Mouse (Mus musculus) midbrain, embryonic 13.5 days (tissue): ENCODE results near the gene Asna1. TPM values are rescaled to one million over a fixed set of nuclear protein-coding genes. Genes with fewer than 3 reads are reported as not detected.
A peak's percentile ranks its signal among the peaks of the same experiment; 100 is the strongest.

ENCODE experiments used
- ATAC-seq: fragments of 200-750 bp; cut with Nextera tagmentation; 2 replicates; pipeline ENCODE4 v1.8.0; 2017; ENCODE audit warnings: mild to moderate bottlenecking, moderate TSS enrichment, moderate library complexity
- H3K27ac ChIP-seq: fragments of 300-500 bp; sonication (generic); 2 replicates; pipeline ENCODE4 v1.5.1; 2015; ENCODE audit warnings: inconsistent platforms, mild to moderate bottlenecking, moderate library complexity
- H3K27me3 ChIP-seq: fragments of 300-500 bp; sonication (generic); 2 replicates; pipeline ENCODE4 v1.6.1; 2015; ENCODE audit warnings: mild to moderate bottlenecking, inconsistent platforms
- H3K36me3 ChIP-seq: fragments of 300-500 bp; sonication (generic); 2 replicates; pipeline ENCODE4 v1.6.1; 2015; ENCODE audit warnings: mild to moderate bottlenecking, inconsistent platforms
- H3K4me1 ChIP-seq: fragments of 300-500 bp; sonication (generic); replicated peaks from 2 replicates; pipeline ENCODE4 v1.6.1; 2015; ENCODE audit warnings: inconsistent platforms
- H3K4me2 ChIP-seq: fragments of 300-500 bp; sonication (generic); replicated peaks from 2 replicates; pipeline ENCODE4 v1.6.1; 2015; ENCODE audit warnings: moderate library complexity, mild to moderate bottlenecking, inconsistent platforms
- H3K4me3 ChIP-seq: fragments of 300-500 bp; sonication (generic); replicated peaks from 2 replicates; pipeline ENCODE4 v1.5.1; 2015; ENCODE audit warnings: mild to moderate bottlenecking, inconsistent platforms
- H3K9ac ChIP-seq: fragments of 300-500 bp; sonication (generic); replicated peaks from 2 replicates; pipeline ENCODE4 v1.6.1; 2015; ENCODE audit warnings: mild to moderate bottlenecking, inconsistent platforms
- H3K9me3 ChIP-seq: fragments of 300-500 bp; sonication (generic); 2 replicates; pipeline ENCODE4 v1.6.1; 2016; ENCODE audit warnings: mild to moderate bottlenecking, inconsistent platforms
- WGBS: fragments of 180-500 bp; shearing (Covaris S2); methylation state at CpG from one replicate; pipeline ENCODE4 v1.1.7; 2015; 5-methylcytosine and 5-hydroxymethylcytosine counted together
- polyA plus RNA-seq: library from polyadenylated mRNA; unstranded; fragments of >200 nt; fragmentation: Nextera tagmentation; extraction: Ambion mirVana; gene quantifications from 2 replicates; pipeline ENCODE4 v1.2.1, GENCODE M21; 2015

Gene Asna1
- polyA plus RNA-seq, 1 experiment from 2014 or later: 151 TPM

DNA sequence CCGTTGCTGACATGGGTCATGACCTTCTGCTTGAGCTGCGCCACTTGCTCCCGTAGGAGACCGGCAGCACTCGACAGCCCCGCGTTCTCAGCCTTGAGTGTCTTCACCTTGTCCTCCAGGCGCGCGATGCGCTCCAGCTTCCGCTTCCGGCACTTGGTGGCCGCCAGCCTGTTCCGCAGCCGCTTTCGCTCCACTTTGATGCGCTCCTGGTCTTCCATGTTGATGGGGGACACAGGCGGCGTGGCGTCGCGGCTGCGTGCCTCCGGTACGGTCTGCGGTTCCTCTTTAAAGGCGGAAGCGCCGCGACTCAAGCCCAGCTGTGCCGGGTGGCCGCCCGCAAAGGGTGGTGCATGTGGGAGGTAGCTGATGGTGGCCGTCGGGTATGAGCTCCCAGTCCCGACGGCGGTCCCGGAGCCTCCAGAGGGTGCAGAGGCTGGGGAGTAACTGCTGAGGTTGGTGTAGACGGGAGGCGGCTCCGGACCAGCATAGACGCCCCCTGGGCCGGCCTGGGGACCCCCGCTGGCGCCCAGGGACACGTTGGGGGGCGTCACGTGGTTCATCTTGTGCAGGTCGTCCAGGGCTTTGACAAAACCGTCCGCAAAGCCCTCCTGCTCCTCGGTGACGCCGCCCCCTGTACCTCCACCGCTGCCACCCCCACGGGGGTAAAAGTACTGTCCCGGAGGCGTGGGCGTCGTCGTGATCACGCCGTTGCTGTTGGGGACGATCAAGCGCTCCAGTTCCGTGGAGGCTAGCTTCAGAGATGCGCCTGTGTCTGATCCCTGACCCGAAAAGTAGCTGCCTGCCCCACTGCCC lies 47.4 kb downstream of the Asna1 start:
- no peak overlapping the region; the same call in 1 of the 2 replicates for H3K27ac ChIP-seq

GRCm38 (mm10) chr8:84976763-84977434 lies 48.2 kb downstream of the Asna1 start:
- Histone ChIP-seq H3K36me3 (peaks cover 31% of the 10 kb centered on the region), H3K4me3 (peak overlapping the region; percentile 53), H3K9ac (peak overlapping the region; percentile 67), H3K4me2 (peak overlapping the region; percentile 95), H3K4me1 (peaks cover 77% of the 10 kb centered on the region), H3K9me3 (no peaks in the 10 kb centered on the region), H3K27me3 (peaks cover 38% of the 10 kb centered on the region), H3K27ac (no peak overlapping the region; the same call in 1 of the 2 replicates)
- no peak for ATAC-seq
- WGBS: 3% methylated on average over 25 of the region's 25 CpGs

More for the DNA sequence above, 47.4 kb downstream of the Asna1 start:
- H3K9me3 ChIP-seq: no peaks in the 10 kb centered on the region
- peak overlapping the region; percentile 95 for H3K4me2 ChIP-seq
- H3K9ac ChIP-seq: peak overlapping the region; percentile 67
- H3K4me3 ChIP-seq: peak overlapping the region; percentile 53
- peaks cover 73% of the 10 kb centered on the region for H3K4me1 ChIP-seq
- H3K36me3 ChIP-seq: peaks cover 25% of the 10 kb centered on the region
- 1% methylated on average over 70 of the region's 70 CpGs for WGBS
- ATAC-seq: no peak
- H3K27me3 ChIP-seq: peaks cover 46% of the 10 kb centered on the region

GRCm38 (mm10) chr8:84976031-84976762 lies 48.9 kb downstream of the Asna1 start:
- WGBS: 1% methylated on average over 61 of the region's 61 CpGs

DNA sequence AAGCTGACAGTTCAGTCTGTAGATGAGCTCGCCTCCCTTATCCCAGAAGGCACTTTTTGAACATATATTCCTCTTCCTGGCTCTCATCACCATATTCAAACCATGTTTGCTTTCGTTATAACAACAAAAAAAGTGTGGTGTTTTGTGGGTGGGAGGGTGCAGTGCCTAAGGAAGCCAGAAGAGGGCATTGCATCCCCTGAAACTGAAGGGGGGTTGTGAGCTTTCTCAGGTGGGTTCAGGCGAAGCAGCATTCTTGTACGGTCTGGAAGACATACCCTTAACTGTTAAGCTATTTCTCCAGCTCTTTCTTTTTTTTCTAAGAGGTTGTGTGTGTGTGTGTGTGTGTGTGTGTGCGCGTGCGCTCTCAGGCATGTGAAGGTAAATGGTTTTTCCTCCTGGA lies 49.6 kb downstream of the Asna1 start:
- Histone ChIP-seq H3K4me1 (peaks cover 77% of the 10 kb centered on the region), H3K4me2 (peak overlapping the region; percentile 95), H3K27me3 (peaks cover 30% of the 10 kb centered on the region), H3K27ac (0 out of 2 replicates have a peak overlapping the region, but pooled peaks have one; percentile 58), H3K9me3 (no peaks in the 10 kb centered on the region), H3K36me3 (peaks cover 44% of the 10 kb centered on the region), H3K9ac (no peak overlapping the region), H3K4me3 (peak overlapping the region; percentile 53; the same call in 1 of the 2 replicates)
- 43% methylated on average over 7 of the region's 7 CpGs for WGBS
- ATAC-seq: no peak

More at GRCm38 (mm10) chr8:84976031-84976762, 48.9 kb downstream of the Asna1 start:
- Histone ChIP-seq H3K4me2 (peak overlapping the region; percentile 95), H3K27me3 (peaks cover 37% of the 10 kb centered on the region), H3K4me3 (peak overlapping the region; percentile 53), H3K9ac (peak overlapping the region; percentile 67), H3K27ac (peak overlapping the region; percentile 58; the same call in 1 of the 2 replicates), H3K9me3 (no peaks in the 10 kb centered on the region), H3K36me3 (peaks cover 38% of the 10 kb centered on the region), H3K4me1 (peaks cover 77% of the 10 kb centered on the region)
- ATAC-seq: peak; percentile 78

GRCm38 (mm10) chr8:84974543-84975142 lies 50.4 kb downstream of the Asna1 start:
- WGBS: 84% methylated on average over 8 of the region's 8 CpGs
- Histone ChIP-seq H3K4me1 (peaks cover 71% of the 10 kb centered on the region), H3K9me3 (no peaks in the 10 kb centered on the region), H3K4me2 (no peak overlapping the region), H3K36me3 (peaks cover 44% of the 10 kb centered on the region), H3K27me3 (peaks cover 27% of the 10 kb centered on the region), H3K4me3 (no peak overlapping the region), H3K9ac (no peak overlapping the region), H3K27ac (no peak overlapping the region)
- ATAC-seq: no peak

- Histone ChIP-seq H3K4me2 (no peak overlapping the region), H3K9me3 (no peaks in the 10 kb centered on the region), H3K9ac (no peak overlapping the region), H3K4me1 (peaks cover 65% of the 10 kb centered on the region), H3K36me3 (peaks cover 44% of the 10 kb centered on the region), H3K27me3 (peaks cover 21% of the 10 kb centered on the region), H3K27ac (no peak overlapping the region), H3K4me3 (no peak overlapping the region)
- no peak for ATAC-seq
- 66% methylated on average over 4 of the region's 4 CpGs for WGBS
These were observed 51.1 kb downstream of the Asna1 start for GRCm38 (mm10) chr8:84973803-84974542.

GRCm38 (mm10) chr8:84973079-84973478 lies 52.0 kb downstream of the Asna1 start:
- Histone ChIP-seq H3K27ac (no peak overlapping the region), H3K4me2 (no peak overlapping the region), H3K9ac (no peak overlapping the region), H3K36me3 (peaks cover 44% of the 10 kb centered on the region), H3K27me3 (peaks cover 13% of the 10 kb centered on the region), H3K4me3 (no peak overlapping the region), H3K4me1 (peaks cover 64% of the 10 kb centered on the region), H3K9me3 (no peaks in the 10 kb centered on the region)
- 95% methylated on average over 1 of the region's 1 CpGs for whole genome bisulfite sequencing
- no peak for ATAC-seq

DNA sequence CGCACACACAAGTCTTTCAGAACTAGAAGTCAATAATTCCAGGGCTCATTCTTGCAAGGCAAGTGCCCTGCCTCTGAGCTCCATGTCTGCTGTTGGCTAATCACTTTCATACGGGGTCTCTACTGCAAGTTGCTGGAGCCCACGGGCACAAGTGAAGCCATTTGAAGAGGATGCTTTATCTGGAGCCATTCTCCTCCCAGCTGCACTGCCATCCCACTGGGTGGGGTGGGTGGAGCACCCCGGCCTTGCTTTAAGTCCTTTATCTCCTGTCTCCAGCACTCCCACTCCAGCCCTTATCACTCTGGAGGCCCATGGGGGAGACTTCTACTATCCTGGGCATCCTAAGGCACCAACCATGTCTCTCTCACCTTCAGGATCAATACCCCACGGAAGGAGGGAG lies 54.2 kb downstream of the Asna1 start:
- Histone ChIP-seq H3K4me3 (peak overlapping the region; percentile 77), H3K36me3 (peaks cover 44% of the 10 kb centered on the region), H3K9ac (peak overlapping the region; percentile 96), H3K9me3 (no peaks in the 10 kb centered on the region), H3K27ac (peak overlapping the region; percentile 85), H3K27me3 (no peaks in the 10 kb centered on the region), H3K4me1 (peaks cover 57% of the 10 kb centered on the region), H3K4me2 (peak overlapping the region; percentile 88)
- 67% methylated on average over 5 of the region's 5 CpGs for WGBS
- no peak for ATAC-seq

DNA sequence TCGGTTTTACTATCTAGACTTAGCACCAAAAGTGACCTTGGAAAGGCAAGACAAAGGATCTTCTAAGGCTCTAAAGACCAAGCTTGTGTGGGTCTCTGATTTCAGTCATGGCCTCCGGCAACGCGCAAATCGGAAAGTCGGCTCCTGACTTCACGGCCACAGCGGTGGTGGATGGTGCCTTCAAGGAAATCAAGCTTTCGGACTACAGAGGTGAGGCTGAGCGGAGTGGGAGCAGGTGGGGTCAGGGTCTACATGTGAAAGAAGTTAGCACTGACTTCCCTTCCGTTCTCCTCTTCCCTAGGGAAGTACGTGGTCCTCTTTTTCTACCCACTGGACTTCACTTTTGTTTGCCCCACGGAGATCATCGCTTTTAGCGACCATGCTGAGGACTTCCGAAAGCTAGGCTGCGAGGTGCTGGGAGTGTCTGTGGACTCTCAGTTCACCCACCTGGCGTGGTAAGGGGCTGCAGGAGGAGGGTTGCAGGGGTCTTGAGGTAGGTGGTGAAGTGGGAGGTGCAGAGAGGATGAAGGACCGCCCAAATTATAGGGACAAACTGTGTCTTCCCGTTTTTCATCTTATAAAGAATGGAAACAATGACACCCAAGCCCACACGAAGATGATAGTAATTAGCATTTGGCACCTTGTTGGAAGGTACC lies 54.8 kb downstream of the Asna1 start:
- H3K9me3 ChIP-seq: no peaks in the 10 kb centered on the region
- no peak for ATAC-seq
- H3K4me3 ChIP-seq: peak overlapping the region; percentile 77
- peak overlapping the region; percentile 96 for H3K9ac ChIP-seq
- H3K4me1 ChIP-seq: peaks cover 57% of the 10 kb centered on the region
- H3K27me3 ChIP-seq: no peaks in the 10 kb centered on the region
- H3K4me2 ChIP-seq: peak overlapping the region; percentile 88
- 9% methylated on average over 21 of the region's 21 CpGs for WGBS
- H3K36me3 ChIP-seq: peaks cover 43% of the 10 kb centered on the region
- H3K27ac ChIP-seq: peak overlapping the region; percentile 85

DNA sequence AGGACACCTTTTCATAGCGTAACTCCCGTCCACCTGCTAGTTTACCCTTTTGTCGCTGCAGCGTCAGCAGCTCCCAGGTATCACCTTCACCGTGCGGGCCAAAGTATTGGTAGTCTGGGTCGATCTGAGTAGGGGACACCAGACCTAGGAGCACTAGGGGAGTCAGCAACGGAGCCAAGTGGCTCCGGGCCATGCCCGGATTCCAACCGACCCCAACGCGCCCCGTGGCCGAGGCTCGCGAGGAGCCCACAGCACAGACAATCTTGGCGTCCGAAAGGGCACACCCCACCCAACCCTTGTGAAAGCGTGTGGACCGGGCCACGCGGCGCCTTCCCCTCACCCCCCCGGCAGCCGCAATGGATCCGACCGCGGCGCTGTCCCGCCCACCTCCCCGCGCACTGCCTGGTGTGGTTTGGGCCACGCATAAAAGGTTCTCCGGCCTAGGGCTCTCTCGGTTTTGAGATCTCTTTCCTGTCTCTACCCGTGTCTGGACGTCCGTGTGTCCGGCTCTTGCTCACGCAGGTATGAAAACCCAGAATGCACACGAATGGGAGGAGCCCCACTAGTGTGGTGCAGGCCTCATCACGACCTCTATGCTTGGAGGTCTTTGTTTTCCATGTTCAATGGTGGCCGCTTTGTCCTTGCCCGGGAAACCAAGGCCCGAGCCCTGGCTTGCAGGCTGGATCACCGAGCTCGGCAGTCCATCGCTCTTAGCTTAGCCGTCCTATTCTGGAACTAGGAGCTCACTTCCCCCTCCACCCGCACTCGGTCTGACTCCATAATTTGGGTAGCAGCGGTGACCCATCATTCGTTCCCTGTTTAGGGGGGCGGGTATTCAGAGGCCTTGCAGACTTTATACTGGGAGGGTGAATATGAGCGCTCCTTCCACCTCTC lies 55.6 kb downstream of the Asna1 start, which contains the start of the genes Gm49661, Prdx2 and Rnaseh2a:
Gene Gm49661, minus strand, starts transcription at position 193 of the 894 bp plus-strand sequence.
Gene Prdx2, plus strand, starts transcription at position 347 of the 894 bp plus-strand sequence.
Gene Rnaseh2a, minus strand, starts transcription at position 527 of the 894 bp plus-strand sequence.
- Histone ChIP-seq H3K4me2 (peak within 1 kb of the TSS; percentile 88), H3K36me3 (peaks cover 36% of the 10 kb centered on the region), H3K9ac (peak within 1 kb of the TSS; percentile 96), H3K4me3 (peak within 1 kb of the TSS; percentile 77), H3K27me3 (no peaks in the 10 kb centered on the region), H3K9me3 (no peaks in the 10 kb centered on the region), H3K27ac (peak within 1 kb of the TSS; percentile 85), H3K4me1 (peaks cover 56% of the 10 kb centered on the region)
- ATAC-seq: peak; percentile 75
- WGBS: under 1% methylated on average over 56 of the region's 56 CpGs
